Mouse (Mus musculus) brown adipose tissue, adult 24 weeks (tissue): ENCODE results near the gene Dab2ip. TPM values are rescaled to one million over a fixed set of nuclear protein-coding genes. Genes with fewer than 3 reads are reported as not detected.

Experiments used
- H3K27ac ChIP-seq: fragments of 200-500 bp; replicated peaks from 2 replicates; pipeline ENCODE4 v1.5.1; 2012; ENCODE audit warnings: low read depth, mild to moderate bottlenecking, low read length
- H3K4me1 ChIP-seq: fragments of 200-500 bp; 2 replicates; pipeline ENCODE4 v1.6.1; 2012; ENCODE audit warnings: low read length, mixed read lengths; ENCODE audit not compliant: control insufficient read depth, insufficient read depth, insufficient read length
- H3K4me3 ChIP-seq: fragments of 200-500 bp; 2 replicates; pipeline ENCODE4 v1.5.1; 2012; ENCODE audit warnings: low read depth, mild to moderate bottlenecking, low read length, moderate library complexity; ENCODE audit not compliant: insufficient read depth
- polyA plus RNA-seq: library from polyadenylated mRNA; stranded (reverse); fragments of >200 nt; gene quantifications from 2 replicates; pipeline ENCODE4 v1.2.4, GENCODE M21; 2012; ENCODE audit not compliant: missing spikeins, insufficient read depth, insufficient read length

The Dab2ip gene
- polyA plus RNA-seq, 1 experiment: 19.1 TPM

- Histone ChIP-seq H3K4me3 (peak overlapping the region; percentile 63), H3K27ac (peak overlapping the region; percentile 40), H3K4me1 (peaks cover 32% of the 10 kb centered on the region)
Observed at GRCm38 (mm10) chr2:35661454-35662000, 103.5 kb downstream of the Dab2ip start.

- Histone ChIP-seq H3K4me3 (peak overlapping the region; percentile 63), H3K4me1 (peaks cover 32% of the 10 kb centered on the region)
Observed at GRCm38 (mm10) chr2:35662001-35662491, 104.0 kb downstream of the Dab2ip start.

GRCm38 (mm10) chr2:35662738-35663550 is 104.9 kb downstream of the Dab2ip start:
- Histone ChIP-seq H3K27ac (no peak overlapping the region), H3K4me1 (peaks cover 30% of the 10 kb centered on the region), H3K4me3 (peak overlapping the region; percentile 63)

More at GRCm38 (mm10) chr2:35662001-35662491, 104.0 kb downstream of the Dab2ip start:
- H3K27ac ChIP-seq: peak overlapping the region; percentile 40

GRCm38 (mm10) chr2:35667746-35668145 is 109.7 kb downstream of the Dab2ip start:
- Histone ChIP-seq H3K4me1 (peaks cover 37% of the 10 kb centered on the region), H3K4me3 (no peak overlapping the region), H3K27ac (no peak overlapping the region)

GRCm38 (mm10) chr2:35669217-35669616 is 111.2 kb downstream of the Dab2ip start:
- no peak overlapping the region for H3K27ac ChIP-seq
- peaks cover 39% of the 10 kb centered on the region for H3K4me1 ChIP-seq
- H3K4me3 ChIP-seq: no peak overlapping the region

GRCm38 (mm10) chr2:35669748-35670147 is 111.7 kb downstream of the Dab2ip start:
- H3K4me1 ChIP-seq: peaks cover 42% of the 10 kb centered on the region
- H3K4me3 ChIP-seq: no peak overlapping the region
- no peak overlapping the region for H3K27ac ChIP-seq

- no peak overlapping the region for H3K4me3 ChIP-seq
- H3K27ac ChIP-seq: no peak overlapping the region
- H3K4me1 ChIP-seq: peaks cover 47% of the 10 kb centered on the region
Observed at GRCm38 (mm10) chr2:35670300-35670699, 112.2 kb downstream of the Dab2ip start.

- Histone ChIP-seq H3K27ac (0 out of 2 replicates have a peak overlapping the region, but pooled peaks have one; percentile 43), H3K4me1 (peaks cover 64% of the 10 kb centered on the region)
Observed at GRCm38 (mm10) chr2:35671980-35672910, 114.2 kb downstream of the Dab2ip start.

GRCm38 (mm10) chr2:35673181-35673580 is 115.1 kb downstream of the Dab2ip start:
- no peak overlapping the region for H3K27ac ChIP-seq
- H3K4me1 ChIP-seq: peaks cover 72% of the 10 kb centered on the region

More at GRCm38 (mm10) chr2:35671980-35672910, 114.2 kb downstream of the Dab2ip start:
- no peak overlapping the region for H3K4me3 ChIP-seq

GRCm38 (mm10) chr2:35673986-35674385 is 115.9 kb downstream of the Dab2ip start:
- Histone ChIP-seq H3K4me3 (no peak overlapping the region), H3K27ac (no peak overlapping the region), H3K4me1 (peaks cover 76% of the 10 kb centered on the region)

More at GRCm38 (mm10) chr2:35673181-35673580, 115.1 kb downstream of the Dab2ip start:
- no peak overlapping the region for H3K4me3 ChIP-seq

GRCm38 (mm10) chr2:35674431-35674830 is 116.4 kb downstream of the Dab2ip start:
- H3K27ac ChIP-seq: no peak overlapping the region
- peaks cover 76% of the 10 kb centered on the region for H3K4me1 ChIP-seq

GRCm38 (mm10) chr2:35676075-35676665 is 118.1 kb downstream of the Dab2ip start:
- H3K4me1 ChIP-seq: peaks cover 85% of the 10 kb centered on the region
- no peak overlapping the region for H3K27ac ChIP-seq
- H3K4me3 ChIP-seq: no peak overlapping the region

More at GRCm38 (mm10) chr2:35674431-35674830, 116.4 kb downstream of the Dab2ip start:
- no peak overlapping the region for H3K4me3 ChIP-seq

- Histone ChIP-seq H3K4me1 (peaks cover 78% of the 10 kb centered on the region), H3K27ac (0 out of 2 replicates have a peak overlapping the region, but pooled peaks have one; percentile 5), H3K4me3 (no peak overlapping the region)
Observed at GRCm38 (mm10) chr2:35677855-35678254, 119.8 kb downstream of the Dab2ip start.

GRCm38 (mm10) chr2:35678440-35678839 is 120.4 kb downstream of the Dab2ip start:
- Histone ChIP-seq H3K4me1 (peaks cover 73% of the 10 kb centered on the region), H3K4me3 (no peak overlapping the region), H3K27ac (0 out of 2 replicates have a peak overlapping the region, but pooled peaks have one; percentile 5)
